Mouse (Mus musculus): ENCODE data around the gene Umad1.
A peak's percentile ranks its signal among the peaks of the same experiment; 100 is the strongest.
"Not testable (repeated sequence)": the region's sequence is repeated elsewhere in the genome, so short reads cannot be mapped to it uniquely, and the experiment has no call there.

Umad1 gene

DNA sequence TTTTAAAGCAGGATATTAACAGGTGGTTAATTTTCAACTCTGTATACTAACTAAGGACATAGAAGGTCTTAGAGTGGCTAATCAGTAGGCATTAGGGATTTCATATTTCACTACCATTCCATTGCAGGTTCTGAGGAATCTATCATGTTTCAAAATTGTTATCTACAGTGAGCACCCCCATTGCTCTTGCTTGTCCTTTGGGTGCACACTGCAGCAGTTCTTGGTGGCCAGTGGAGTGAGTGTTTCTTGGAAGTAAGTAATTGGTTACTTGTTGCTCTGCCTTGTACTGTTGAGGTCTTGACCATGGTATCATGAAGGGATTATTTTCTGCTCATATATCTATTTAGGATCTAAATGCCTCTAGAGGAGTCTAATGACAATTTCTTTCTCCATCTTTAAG, 57.1 kb downstream of the Umad1 start:
- no peak for DNase-seq (ENCODE audit: low read depth, low spot score)

- no peak for DNase-seq (ENCODE audit: low read depth, low spot score)
These were observed 60.5 kb downstream of the Umad1 start for GRCm38 (mm10) chr6:8319591-8319990.

GRCm38 (mm10) chr6:8331496-8331895, 72.4 kb downstream of the Umad1 start:
- DNase-seq (ENCODE audit: low read depth, low spot score), result not testable (repeated sequence)

GRCm38 (mm10) chr6:8333380-8333779, 74.3 kb downstream of the Umad1 start:
- DNase-seq (ENCODE audit: low read depth, low spot score), result no peak

DNA sequence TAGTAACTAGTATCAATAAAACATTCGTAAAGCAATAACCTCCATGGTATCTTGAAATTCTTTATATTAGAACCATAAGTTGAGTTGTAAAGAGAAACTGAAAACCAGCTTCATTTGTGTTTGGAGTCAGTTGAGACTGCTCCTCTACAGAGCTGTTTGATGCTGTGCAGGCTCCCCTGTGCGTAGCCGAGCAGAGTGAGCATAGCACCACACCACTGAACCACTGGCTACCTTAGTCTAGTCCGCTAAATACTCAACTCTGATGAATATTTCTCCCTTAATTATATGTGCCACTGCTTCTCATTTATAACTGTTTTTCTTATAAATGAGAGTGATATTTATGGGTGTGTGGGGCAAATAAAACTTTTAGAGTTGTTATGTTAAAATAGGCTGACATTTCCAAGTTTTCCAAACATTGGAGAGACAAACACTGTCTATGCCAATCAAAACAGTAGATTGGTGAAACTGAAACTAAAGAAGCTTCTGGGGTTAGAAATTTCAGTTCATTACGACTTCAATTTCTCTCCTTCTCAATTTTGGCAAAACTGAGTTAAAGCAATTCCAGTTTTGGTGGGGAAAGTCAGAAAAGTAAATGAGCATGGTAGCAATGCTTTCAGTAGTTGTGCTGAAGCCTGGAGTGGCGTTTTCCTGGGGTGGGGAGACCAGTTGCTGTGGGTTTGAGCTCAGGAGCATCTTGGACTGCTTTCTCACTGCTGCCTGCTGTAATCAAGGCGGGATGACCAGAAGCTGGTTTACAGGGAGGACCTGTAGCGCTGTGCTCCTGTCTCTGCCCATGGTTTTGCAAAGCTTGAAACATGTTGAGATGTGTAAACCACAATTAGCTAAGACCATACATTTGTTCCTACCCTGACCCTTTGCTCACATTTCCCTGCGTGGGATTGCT, 77.7 kb downstream of the Umad1 start:
- DNase-seq (ENCODE audit: low read depth, low spot score), result no peak

GRCm38 (mm10) chr6:8339453-8339852, 80.4 kb downstream of the Umad1 start:
- no peak for DNase-seq (ENCODE audit: low read depth, low spot score)

GRCm38 (mm10) chr6:8343271-8343670, 84.2 kb downstream of the Umad1 start:
- DNase-seq (ENCODE audit: low read depth, low spot score), result no peak

GRCm38 (mm10) chr6:8345219-8345856, 86.2 kb downstream of the Umad1 start:
- DNase-seq (ENCODE audit: low read depth, low spot score), result no peak

GRCm38 (mm10) chr6:8347154-8347553, 88.1 kb downstream of the Umad1 start:
- DNase-seq (ENCODE audit: low read depth, low spot score), result no peak

GRCm38 (mm10) chr6:8348344-8348743, 89.3 kb downstream of the Umad1 start:
- DNase-seq (ENCODE audit: low read depth, low spot score), result no peak

DNA sequence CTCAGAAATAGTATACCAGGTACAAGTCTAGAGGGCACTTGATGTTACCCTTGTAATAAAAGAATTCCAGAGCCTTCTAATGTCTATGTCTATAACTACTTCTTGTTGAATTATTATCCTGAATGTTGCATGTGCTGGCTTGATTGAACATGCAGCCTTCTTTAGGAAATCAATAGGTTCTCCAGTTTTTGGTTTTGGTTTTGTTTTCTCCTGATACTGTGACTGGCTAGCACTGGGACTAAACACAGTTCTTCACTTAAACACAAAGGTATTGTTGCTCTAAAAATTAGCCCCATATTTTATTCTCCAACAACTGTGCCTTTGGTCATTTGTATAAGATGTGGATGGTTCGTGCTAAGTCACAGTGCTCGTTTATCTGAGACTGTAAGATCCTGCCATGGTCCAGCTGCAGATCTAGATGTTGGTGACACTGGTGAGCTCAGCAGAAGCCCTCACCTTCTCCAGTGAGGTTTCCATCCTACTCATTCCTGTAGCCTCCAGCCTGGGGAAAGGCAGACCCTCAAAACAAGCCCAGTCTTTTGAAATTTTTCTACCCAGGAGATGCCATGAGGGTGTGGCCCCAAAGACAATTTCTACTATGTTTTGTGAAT, 90.1 kb downstream of the Umad1 start:
- DNase-seq (ENCODE audit: low read depth, low spot score), result no peak

GRCm38 (mm10) chr6:8351507-8351906, 92.4 kb downstream of the Umad1 start:
- no peak for DNase-seq (ENCODE audit: low read depth, low spot score)

GRCm38 (mm10) chr6:8352533-8353168, 93.6 kb downstream of the Umad1 start:
- no peak for DNase-seq (ENCODE audit: low read depth, low spot score)

DNA sequence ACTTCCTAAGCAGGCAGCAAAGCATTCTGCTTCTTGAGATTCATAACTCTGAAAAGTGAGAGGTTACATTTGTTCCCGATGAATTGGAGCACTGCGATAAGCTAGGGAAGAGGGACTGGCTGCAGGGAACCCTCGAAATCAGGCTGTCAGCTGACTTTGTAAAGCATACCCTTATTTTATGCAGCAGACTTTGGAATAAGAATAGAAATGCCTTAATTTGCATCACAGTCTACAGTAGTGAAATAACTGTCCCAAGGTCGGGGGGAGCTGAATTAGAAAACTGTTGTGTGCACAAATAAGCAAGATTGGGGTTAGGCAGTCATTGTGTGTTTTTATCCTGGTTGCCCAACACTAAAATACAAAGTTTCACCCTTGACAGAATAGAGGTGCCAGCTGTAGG, 94.4 kb downstream of the Umad1 start:
- DNase-seq (ENCODE audit: low read depth, low spot score), result no peak

GRCm38 (mm10) chr6:8354846-8355245, 95.8 kb downstream of the Umad1 start:
- no peak for DNase-seq (ENCODE audit: low read depth, low spot score)

- no peak for DNase-seq (ENCODE audit: low read depth, low spot score)
These were observed 99.1 kb downstream of the Umad1 start for GRCm38 (mm10) chr6:8358232-8358631.

DNA sequence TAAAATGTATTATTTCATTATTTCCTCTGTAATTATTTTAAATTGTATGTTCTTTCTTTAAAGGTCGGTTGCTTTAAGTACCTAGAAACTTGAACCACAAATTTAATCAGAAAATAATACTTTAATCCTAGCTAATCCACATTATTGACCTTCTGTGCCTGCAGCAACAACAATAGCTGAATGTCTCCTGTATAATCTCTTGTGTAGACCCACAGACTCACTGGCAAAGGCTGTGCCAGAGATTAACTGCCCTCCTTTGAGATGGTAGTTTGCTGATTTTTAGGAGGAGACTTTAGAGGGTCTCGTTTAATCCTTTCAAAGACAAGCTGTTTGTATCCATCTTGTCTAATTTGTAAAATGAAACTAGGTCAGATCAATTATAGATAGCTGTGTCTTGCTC, 99.7 kb downstream of the Umad1 start:
- peak; percentile 35 for DNase-seq (ENCODE audit: low read depth, low spot score)

GRCm38 (mm10) chr6:8360805-8361204, 101.7 kb downstream of the Umad1 start:
- DNase-seq (ENCODE audit: low read depth, low spot score), result no peak

DNA sequence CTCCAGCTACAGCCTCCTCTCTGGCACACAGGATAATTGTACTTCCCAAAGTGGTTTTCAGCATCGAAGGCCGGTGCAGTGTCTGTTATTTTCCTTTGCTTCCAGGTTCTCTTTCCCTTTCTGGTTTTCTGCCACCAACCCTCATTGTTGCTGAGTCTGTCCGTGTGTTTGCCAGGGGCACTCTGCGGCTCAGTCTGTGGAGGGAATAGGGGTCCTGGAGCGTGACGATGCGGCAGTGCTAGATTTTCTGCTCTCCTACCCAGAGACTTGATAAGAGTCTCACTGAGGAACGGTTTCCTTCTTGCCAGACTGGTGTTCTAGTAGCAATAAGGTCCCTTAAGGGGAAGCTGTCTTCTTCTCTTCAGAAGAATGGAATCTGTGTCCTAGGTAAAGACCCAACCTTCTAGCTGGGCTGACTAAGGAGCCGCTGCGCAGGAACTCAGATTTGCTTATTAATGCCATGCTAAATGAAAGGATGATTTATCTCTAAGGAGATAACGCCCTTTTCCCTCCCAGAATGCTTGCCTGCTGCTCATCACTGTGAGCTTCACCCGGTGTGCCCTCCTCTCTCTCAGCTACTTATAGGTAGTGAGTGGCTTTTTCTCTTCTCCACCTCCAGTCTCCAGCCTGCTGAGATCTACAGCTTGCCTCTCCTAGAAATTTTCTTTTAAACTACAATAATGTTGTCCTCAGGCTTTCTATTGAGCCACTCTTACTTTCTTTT, 105.1 kb downstream of the Umad1 start:
- no peak for DNase-seq (ENCODE audit: low read depth, low spot score)

DNA sequence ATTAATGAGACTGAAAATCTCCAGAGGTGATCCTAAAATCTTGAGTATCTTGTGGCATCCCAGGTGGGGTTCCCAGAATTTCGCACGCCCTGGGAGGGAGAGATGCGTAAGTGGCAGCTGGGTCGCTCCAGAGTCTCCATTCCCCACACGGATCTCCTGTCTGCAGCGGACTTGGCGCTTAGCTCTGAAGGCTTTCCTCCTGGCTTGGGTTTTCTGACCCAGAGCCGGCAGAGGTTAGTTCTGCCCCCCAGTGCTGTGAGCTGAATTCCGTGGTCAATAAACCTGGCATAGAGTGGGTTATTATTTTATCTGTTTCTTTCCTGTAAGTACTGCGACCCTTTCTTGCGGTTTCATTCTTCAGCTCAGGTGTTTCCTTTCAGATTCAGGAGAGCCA, 105.7 kb downstream of the Umad1 start:
- DNase-seq (ENCODE audit: low read depth, low spot score), result no peak

DNA sequence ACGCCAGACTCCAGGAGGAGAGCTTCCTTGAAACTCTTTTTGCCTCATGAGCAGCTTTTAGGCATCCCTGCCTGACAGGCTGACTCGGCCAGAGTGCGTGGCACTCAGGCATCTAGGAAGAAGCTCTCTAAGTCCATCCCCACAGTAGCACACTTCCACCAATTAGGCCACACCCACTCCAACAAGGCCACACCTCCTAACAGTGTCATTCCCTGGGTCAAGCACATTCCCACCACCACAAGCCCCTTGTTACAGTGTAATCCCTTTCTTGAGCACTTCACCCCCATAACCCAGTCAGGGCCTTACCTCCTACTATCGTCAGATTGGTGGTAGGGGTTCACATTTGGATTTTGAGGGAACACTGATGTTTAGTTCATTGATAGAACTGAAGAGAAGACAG, 108.6 kb downstream of the Umad1 start:
- DNase-seq (ENCODE audit: low read depth, low spot score), result no peak
